In the genomic region with DNA sequence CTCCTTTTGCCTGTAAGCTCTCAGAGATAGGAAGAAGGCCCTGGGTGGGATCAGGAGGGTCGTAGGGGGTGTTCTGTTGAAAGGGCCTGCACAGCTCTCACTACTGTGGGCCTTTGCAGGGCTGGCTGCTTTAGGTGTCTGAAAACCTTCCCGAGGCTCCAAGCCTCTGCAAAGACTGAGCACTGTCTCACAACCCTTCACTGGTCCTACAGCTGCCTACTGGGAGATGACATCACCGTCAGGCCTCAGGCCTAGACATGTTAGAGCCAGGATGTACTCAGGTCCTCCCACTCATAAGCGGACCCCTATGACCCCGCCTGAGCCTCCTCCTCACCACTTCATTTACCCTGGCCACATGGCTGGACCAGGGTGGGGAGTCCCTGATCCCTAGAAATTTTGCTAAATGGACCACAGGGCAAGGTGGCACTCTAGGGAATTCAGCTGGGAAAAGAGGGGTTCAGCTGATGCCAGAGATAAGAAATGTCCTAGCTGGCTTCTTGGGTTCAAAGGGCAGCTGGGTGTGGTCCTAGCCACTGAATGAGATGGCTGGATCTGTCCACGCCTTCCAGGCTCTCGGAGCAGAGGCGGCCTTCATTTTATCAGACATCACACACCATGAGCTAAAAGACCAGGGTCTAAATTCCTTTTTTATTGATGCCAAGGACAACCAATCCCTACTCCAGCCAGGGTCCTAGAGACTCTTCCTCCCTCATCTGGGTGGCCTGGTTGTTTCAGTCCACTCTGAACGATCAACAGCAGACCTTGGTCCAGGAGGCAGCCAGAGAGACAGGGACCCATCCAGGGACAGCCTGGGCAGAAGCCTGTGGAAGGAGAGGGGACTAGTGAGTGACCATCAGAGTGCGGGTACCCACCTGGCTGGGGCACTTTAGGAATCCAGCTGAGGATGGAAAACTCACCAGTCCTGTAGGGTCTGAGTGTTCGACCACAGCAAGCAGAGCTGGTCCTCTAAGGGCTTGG, we compare ENCODE assay signal across 10 mouse cellular contexts. TPM values are rescaled to one million over a fixed set of nuclear protein-coding genes. Genes with fewer than 3 reads are reported as not detected.
DNase-seq lines count a peak whose midpoint lies in the region; ATAC-seq and TF ChIP-seq lines count a peak whose summit lies in the region.
"Had no signal": no experiment of that assay in that cellular context is flagged by ENCODE, and none has a peak within 500 bp of the region (broad histone marks: within the 10 kb centered on the region; RNA-seq: fewer than 3 reads in every experiment).

No protein-coding gene starts in this region.

- 0 out of 2 replicates have a peak, but pooled peaks have one; percentile 16 for ATAC-seq in heart, postnatal 0 days (ENCODE audit: insufficient read depth, low read depth)
- ATAC-seq in embryonic facial prominence, embryonic 12.5 days (ENCODE audit: insufficient number of reproducible peaks, insufficient read depth, low FRiP score, low TSS enrichment), result no peak
- ATAC-seq in intestine, embryonic 15.5 days, result peak; percentile 36
- ATAC-seq in midbrain, postnatal 0 days (ENCODE audit: low FRiP score), result no peak
- no peak for ATAC-seq in cerebellum, adult (ENCODE audit: insufficient number of reproducible peaks, low FRiP score, low TSS enrichment)
- ATAC-seq in frontal cortex, adult (ENCODE audit: low TSS enrichment), result no peak

- WGBS in heart, postnatal 0 days, result 74% methylated on average over 11 of the region's 11 CpGs
- 76% methylated on average over 11 of the region's 11 CpGs for WGBS in embryonic facial prominence, embryonic 12.5 days
- WGBS in intestine, embryonic 15.5 days, result 59% methylated on average over 11 of the region's 11 CpGs
- WGBS in midbrain, postnatal 0 days, result 90% methylated on average over 11 of the region's 11 CpGs

- TF ChIP-seq CTCF in heart, postnatal 0 days (IDR thresholded peaks at IDR 0.05; ENCODE audit: low read depth), result no peak
- no peak for TF ChIP-seq CTCF in midbrain, postnatal 0 days (IDR thresholded peaks at IDR 0.05)

- H3K9me3 ChIP-seq in heart, postnatal 0 days (replicated peaks; ENCODE audit: control insufficient read depth, low read length), result no peaks in the 10 kb centered on the region
- no peaks in the 10 kb centered on the region for H3K9me3 ChIP-seq in embryonic facial prominence, embryonic 12.5 days
- no peaks in the 10 kb centered on the region for H3K9me3 ChIP-seq in intestine, embryonic 15.5 days
- no peaks in the 10 kb centered on the region for H3K9me3 ChIP-seq in midbrain, postnatal 0 days (ENCODE audit: low read length)

- no peaks in the 10 kb centered on the region for H3K4me1 ChIP-seq in heart, postnatal 0 days (ENCODE audit: control insufficient read depth, insufficient read depth)
- 0 out of 2 replicates have a peak, but pooled peaks cover 6% of the 10 kb centered on the region for H3K4me1 ChIP-seq in embryonic facial prominence, embryonic 12.5 days
- peaks cover 19% of the 10 kb centered on the region for H3K4me1 ChIP-seq in intestine, embryonic 15.5 days (replicated peaks)
- H3K4me1 ChIP-seq in midbrain, postnatal 0 days (ENCODE audit: insufficient read depth, low read length), result no peaks in the 10 kb centered on the region

- peaks cover 18% of the 10 kb centered on the region; the same call in 1 of the 2 replicates for H3K27me3 ChIP-seq in heart, postnatal 0 days (ENCODE audit: control insufficient read depth, insufficient read depth, low read length)
- 0 out of 2 replicates have a peak, but pooled peaks cover 11% of the 10 kb centered on the region for H3K27me3 ChIP-seq in embryonic facial prominence, embryonic 12.5 days
- no peaks in the 10 kb centered on the region for H3K27me3 ChIP-seq in intestine, embryonic 15.5 days (replicated peaks)
- 0 out of 2 replicates have a peak, but pooled peaks cover 2% of the 10 kb centered on the region for H3K27me3 ChIP-seq in midbrain, postnatal 0 days (ENCODE audit: insufficient read depth, low read length)

- TF ChIP-seq EP300 in heart, postnatal 0 days (IDR thresholded peaks at IDR 0.05; ENCODE audit: low read depth), result no peak

- DNase-seq in heart, postnatal 0 days (ENCODE audit: low spot score), result no peak
- no peak for DNase-seq in heart, postnatal 14 days
- DNase-seq in midbrain, postnatal 0 days (ENCODE audit: low spot score), result no peak
- DNase-seq in testis, postnatal 10 days (ENCODE audit: low spot score), result no peak

- H3K27ac ChIP-seq in heart, postnatal 0 days (ENCODE audit: low read depth), result no peak overlapping the region
- H3K27ac ChIP-seq in embryonic facial prominence, embryonic 12.5 days, result no peak overlapping the region
- peak overlapping the region; percentile 84 for H3K27ac ChIP-seq in intestine, embryonic 15.5 days
- no peak overlapping the region for H3K27ac ChIP-seq in midbrain, postnatal 0 days (ENCODE audit: low read depth, low read length)

- no peak overlapping the region for H3K4me3 ChIP-seq in heart, postnatal 0 days (ENCODE audit: low read depth, low read length)
- H3K4me3 ChIP-seq in embryonic facial prominence, embryonic 12.5 days, result no peak overlapping the region
- H3K4me3 ChIP-seq in intestine, embryonic 15.5 days (replicated peaks), result peak overlapping the region; percentile 50; the same call in 1 of the 2 replicates
- peak overlapping the region; percentile 41; the same call in 1 of the 2 replicates for H3K4me3 ChIP-seq in midbrain, postnatal 0 days (ENCODE audit: low read depth, low read length)

- no peaks in the 10 kb centered on the region for H3K36me3 ChIP-seq in heart, postnatal 0 days (replicated peaks; ENCODE audit: control insufficient read depth, insufficient read depth, low read length)
- no peaks in the 10 kb centered on the region for H3K36me3 ChIP-seq in embryonic facial prominence, embryonic 12.5 days
- no peaks in the 10 kb centered on the region for H3K36me3 ChIP-seq in intestine, embryonic 15.5 days
- H3K36me3 ChIP-seq in midbrain, postnatal 0 days (ENCODE audit: insufficient read depth, low read length), result no peaks in the 10 kb centered on the region

- no peak overlapping the region for H3K9ac ChIP-seq in heart, postnatal 0 days (replicated peaks; ENCODE audit: low read depth, low read length)
- H3K9ac ChIP-seq in embryonic facial prominence, embryonic 12.5 days, result 0 out of 2 replicates have a peak overlapping the region, but pooled peaks have one; percentile 43
- 0 out of 2 replicates have a peak overlapping the region, but pooled peaks have one; percentile 53 for H3K9ac ChIP-seq in intestine, embryonic 15.5 days
- no peak overlapping the region for H3K9ac ChIP-seq in midbrain, postnatal 0 days (replicated peaks; ENCODE audit: low read length, poor library complexity, severe bottlenecking)

- no peak overlapping the region for H3K4me2 ChIP-seq in heart, postnatal 0 days (ENCODE audit: low read depth, low read length)
- peak overlapping the region; percentile 96 for H3K4me2 ChIP-seq in embryonic facial prominence, embryonic 12.5 days (replicated peaks)
- H3K4me2 ChIP-seq in intestine, embryonic 15.5 days (replicated peaks), result peak overlapping the region; percentile 99
- peak overlapping the region; percentile 67; the same call in 1 of the 2 replicates for H3K4me2 ChIP-seq in midbrain, postnatal 0 days (ENCODE audit: low read depth, low read length, poor library complexity, severe bottlenecking)

- intact Hi-C loops in heart, postnatal 14 days (cut with DNase I), result no loop called here

RNA-seq across cellular contexts. Expression of gene Sct, which starts 0.9 kb away (rescaled TPM):
- not detected in 2 replicates for total RNA-seq in heart, postnatal 0 days (2014; rRNA removed; ENCODE audit: low replicate concordance)
- polyA plus RNA-seq in heart, postnatal 0 days (2015; fragmentation: Nextera tagmentation; extraction: Ambion mirVana), result 1.0 and 1.6 TPM in 2 replicates
- not detected for total RNA-seq in heart, postnatal 14 days (2021)
- polyA plus RNA-seq in embryonic facial prominence, embryonic 12.5 days (2016; fragmentation: Nextera tagmentation; extraction: Ambion mirVana), result 4.0 and 5.0 TPM in 2 replicates
- polyA plus RNA-seq in intestine, embryonic 15.5 days (2015; fragmentation: Nextera tagmentation; extraction: Ambion mirVana), result 203 and 260 TPM in 2 replicates
- total RNA-seq in midbrain, postnatal 0 days (2014; rRNA removed), result 1.5 and 2.5 TPM in 2 replicates
- polyA plus RNA-seq in midbrain, postnatal 0 days (2015; fragmentation: Nextera tagmentation; extraction: Ambion mirVana), result 3.3 and 4.3 TPM in 2 replicates
- total RNA-seq: gastrocnemius, adult 8-10 months had no signal

RNA-seq across cellular contexts. Expression of gene Cdhr5, which starts 1.4 kb away (rescaled TPM):
- total RNA-seq in heart, postnatal 0 days (2014; rRNA removed; ENCODE audit: low replicate concordance), result not detected in 2 replicates
- not detected in 2 replicates for polyA plus RNA-seq in heart, postnatal 0 days (2015; fragmentation: Nextera tagmentation; extraction: Ambion mirVana)
- not detected for total RNA-seq in heart, postnatal 14 days (2021)
- polyA plus RNA-seq in embryonic facial prominence, embryonic 12.5 days (2016; fragmentation: Nextera tagmentation; extraction: Ambion mirVana), result not detected in 2 replicates
- 75.8 and 96.1 TPM in 2 replicates for polyA plus RNA-seq in intestine, embryonic 15.5 days (2015; fragmentation: Nextera tagmentation; extraction: Ambion mirVana)
- total RNA-seq in midbrain, postnatal 0 days (2014; rRNA removed), result not detected in 2 replicates
- not detected in 2 replicates for polyA plus RNA-seq in midbrain, postnatal 0 days (2015; fragmentation: Nextera tagmentation; extraction: Ambion mirVana)
- total RNA-seq: gastrocnemius, adult 8-10 months had no signal
- polyA plus RNA-seq: cortical plate, adult 2 months had no signal

RNA-seq across cellular contexts. Expression of gene Irf7, which starts 11.7 kb away (rescaled TPM):
- total RNA-seq in heart, postnatal 0 days (2014; rRNA removed; ENCODE audit: low replicate concordance), result 10.0 and 18.8 TPM in 2 replicates
- 6.2 and 7.5 TPM in 2 replicates for polyA plus RNA-seq in heart, postnatal 0 days (2015; fragmentation: Nextera tagmentation; extraction: Ambion mirVana)
- 1 to 10 TPM; 1.6 to 1.7 TPM for total RNA-seq in heart, postnatal 14 days (2021)
- polyA plus RNA-seq in embryonic facial prominence, embryonic 12.5 days (2016; fragmentation: Nextera tagmentation; extraction: Ambion mirVana), result 0.99 and 1.1 TPM in 2 replicates
- polyA plus RNA-seq in intestine, embryonic 15.5 days (2015; fragmentation: Nextera tagmentation; extraction: Ambion mirVana), result 5.2 and 5.7 TPM in 2 replicates
- total RNA-seq in midbrain, postnatal 0 days (2014; rRNA removed), result 3.9 and 4.5 TPM in 2 replicates
- 2.8 and 2.9 TPM in 2 replicates for polyA plus RNA-seq in midbrain, postnatal 0 days (2015; fragmentation: Nextera tagmentation; extraction: Ambion mirVana)

RNA-seq across cellular contexts. Expression of gene Drd4, which starts 13.8 kb away (rescaled TPM):
- total RNA-seq in heart, postnatal 0 days (2014; rRNA removed; ENCODE audit: low replicate concordance), result not detected in 2 replicates
- polyA plus RNA-seq in heart, postnatal 0 days (2015; fragmentation: Nextera tagmentation; extraction: Ambion mirVana), result 0.07 TPM in 1 of 2 replicates, not detected in the other
- total RNA-seq in heart, postnatal 14 days (2021), result not detected
- 1.7 and 2.3 TPM in 2 replicates for polyA plus RNA-seq in embryonic facial prominence, embryonic 12.5 days (2016; fragmentation: Nextera tagmentation; extraction: Ambion mirVana)
- 0.35 and 0.40 TPM in 2 replicates for polyA plus RNA-seq in intestine, embryonic 15.5 days (2015; fragmentation: Nextera tagmentation; extraction: Ambion mirVana)
- 0.55 and 0.61 TPM in 2 replicates for total RNA-seq in midbrain, postnatal 0 days (2014; rRNA removed)
- polyA plus RNA-seq in midbrain, postnatal 0 days (2015; fragmentation: Nextera tagmentation; extraction: Ambion mirVana), result 0.73 and 0.98 TPM in 2 replicates
- total RNA-seq: gastrocnemius, adult 8-10 months had no signal

RNA-seq across cellular contexts. Expression of gene Phrf1, which starts 49.4 kb away (rescaled TPM):
- total RNA-seq in heart, postnatal 0 days (2014; rRNA removed; ENCODE audit: low replicate concordance), result 28.9 and 31.9 TPM in 2 replicates
- polyA plus RNA-seq in heart, postnatal 0 days (2015; fragmentation: Nextera tagmentation; extraction: Ambion mirVana), result 17.4 and 20.4 TPM in 2 replicates
- total RNA-seq in heart, postnatal 14 days (2021), result 10 to 100 TPM; 43.4 to 44.3 TPM
- polyA plus RNA-seq in embryonic facial prominence, embryonic 12.5 days (2016; fragmentation: Nextera tagmentation; extraction: Ambion mirVana), result 87.1 and 99.9 TPM in 2 replicates
- polyA plus RNA-seq in intestine, embryonic 15.5 days (2015; fragmentation: Nextera tagmentation; extraction: Ambion mirVana), result 61.9 and 62.1 TPM in 2 replicates
- 46.3 and 54.6 TPM in 2 replicates for total RNA-seq in midbrain, postnatal 0 days (2014; rRNA removed)
- 35.1 and 39.5 TPM in 2 replicates for polyA plus RNA-seq in midbrain, postnatal 0 days (2015; fragmentation: Nextera tagmentation; extraction: Ambion mirVana)

Comparison
In these comparisons a context has a peak if more than half of its experiments do, and no peak if none do; other contexts are left out.
1. ATAC-seq: peak in heart, postnatal 0 days (single experiment) and intestine, embryonic 15.5 days (single experiment); none in embryonic facial prominence, embryonic 12.5 days (single experiment), midbrain, postnatal 0 days (single experiment), cerebellum, adult (single experiment) and frontal cortex, adult (single experiment).
2. H3K4me3 ChIP-seq: peak in intestine, embryonic 15.5 days (single experiment) and midbrain, postnatal 0 days (single experiment); none in heart, postnatal 0 days (single experiment) and embryonic facial prominence, embryonic 12.5 days (single experiment).
3. H3K9ac ChIP-seq: peak in embryonic facial prominence, embryonic 12.5 days (single experiment) and intestine, embryonic 15.5 days (single experiment); none in heart, postnatal 0 days (single experiment) and midbrain, postnatal 0 days (single experiment).
4. RNA of gene Sct, which starts 0.9 kb away (polyA plus RNA-seq): 203 to 260 TPM in intestine, embryonic 15.5 days; 4.0 to 5.0 TPM in embryonic facial prominence, embryonic 12.5 days, 3.3 to 4.3 TPM in midbrain, postnatal 0 days and 1.0 to 1.6 TPM in heart, postnatal 0 days; every median in the first group is over 10 times any median in the second.
5. RNA of gene Cdhr5, which starts 1.4 kb away (polyA plus RNA-seq): 75.8 to 96.1 TPM in intestine, embryonic 15.5 days; not detected in midbrain, postnatal 0 days, not detected in heart, postnatal 0 days and not detected in embryonic facial prominence, embryonic 12.5 days; every median in the first group is over 10 times any median in the second.